In the genomic region with DNA sequence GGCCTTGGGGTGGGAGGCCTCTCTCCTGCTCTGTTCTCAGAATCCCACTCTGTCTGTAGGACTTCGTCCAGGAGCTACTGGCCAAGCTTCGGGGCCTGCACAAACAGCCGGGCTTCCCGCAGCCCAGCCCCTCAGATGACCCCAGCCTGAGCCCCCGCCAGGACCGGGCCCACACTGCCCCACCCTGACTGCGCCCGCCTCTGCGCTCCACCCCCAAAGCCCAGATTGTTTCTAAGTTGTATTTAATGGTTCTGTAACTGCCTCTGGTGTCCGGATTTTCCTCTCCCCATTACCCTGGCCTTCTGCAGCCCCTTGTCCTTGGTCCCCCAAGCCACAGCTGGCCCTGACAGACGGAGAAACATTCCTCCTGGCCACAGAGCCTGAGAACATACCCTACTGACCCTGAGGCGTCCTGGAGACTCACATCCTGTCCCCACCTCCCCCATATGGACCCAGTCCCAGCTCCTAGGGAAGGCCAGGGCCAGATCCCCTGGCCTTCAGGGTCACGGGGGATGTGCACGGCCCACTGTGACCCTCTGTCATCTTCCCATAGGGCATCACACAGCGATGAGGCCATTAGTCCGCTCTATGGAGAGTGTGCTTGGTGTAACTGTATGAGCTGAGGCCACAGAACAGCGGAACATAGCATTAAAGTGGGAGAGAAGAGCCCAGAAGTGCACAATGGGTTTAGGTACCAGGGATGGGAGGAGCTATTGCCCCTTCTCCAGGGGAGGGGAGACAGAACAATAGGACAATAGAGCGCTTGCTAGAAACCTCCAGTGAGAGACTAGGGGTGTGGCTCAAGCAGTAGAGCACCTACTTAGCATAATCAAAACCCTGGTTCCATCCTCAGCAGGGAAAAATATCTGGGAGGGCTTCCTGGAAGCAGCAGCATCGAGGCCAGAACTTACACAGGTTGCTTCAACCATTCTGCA, we compare ENCODE assay signal across 8 mouse cellular contexts. TPM values are rescaled to one million over a fixed set of nuclear protein-coding genes. Genes with fewer than 3 reads are reported as not detected.
DNase-seq lines count a peak whose midpoint lies in the region; ATAC-seq and TF ChIP-seq lines count a peak whose summit lies in the region.

No protein-coding gene starts in this region.

- ATAC-seq in midbrain, embryonic 11.5 days (ENCODE audit: low FRiP score), result no peak
- ATAC-seq in midbrain, postnatal 0 days (ENCODE audit: low FRiP score), result no peak
- ATAC-seq in forebrain, embryonic 15.5 days (replicated peaks), result no peak
- no peak for ATAC-seq in hindbrain, postnatal 0 days
- ATAC-seq in lung, postnatal 0 days, result peak; percentile 69

- no peak for TF ChIP-seq CTCF in midbrain, postnatal 0 days (IDR thresholded peaks at IDR 0.05)
- TF ChIP-seq CTCF in hindbrain, postnatal 0 days (IDR thresholded peaks at IDR 0.05; ENCODE audit: low read depth), result no peak
- no peak for TF ChIP-seq CTCF in lung, postnatal 0 days (IDR thresholded peaks at IDR 0.05)

- H3K4me3 ChIP-seq in midbrain, embryonic 11.5 days (ENCODE audit: low read depth, low read length), result no peak overlapping the region
- H3K4me3 ChIP-seq in midbrain, postnatal 0 days (ENCODE audit: low read depth, low read length), result no peak overlapping the region
- no peak overlapping the region for H3K4me3 ChIP-seq in forebrain, embryonic 15.5 days
- no peak overlapping the region for H3K4me3 ChIP-seq in hindbrain, postnatal 0 days (ENCODE audit: low read length)
- H3K4me3 ChIP-seq in lung, postnatal 0 days (ENCODE audit: low read depth, low read length), result no peak overlapping the region

- peak overlapping the region; percentile 81 for H3K27ac ChIP-seq in midbrain, embryonic 11.5 days (ENCODE audit: low read depth, low read length)
- H3K27ac ChIP-seq in midbrain, postnatal 0 days (ENCODE audit: low read depth, low read length), result no peak overlapping the region
- H3K27ac ChIP-seq in forebrain, embryonic 15.5 days (replicated peaks), result peak overlapping the region; percentile 91
- H3K27ac ChIP-seq in hindbrain, postnatal 0 days, result peak overlapping the region; percentile 27; the same call in 1 of the 2 replicates
- H3K27ac ChIP-seq in lung, postnatal 0 days (ENCODE audit: low read length), result peak overlapping the region; percentile 95

- 26% methylated on average over 19 of the region's 19 CpGs for WGBS in midbrain, embryonic 11.5 days
- 30% methylated on average over 18 of the region's 19 CpGs for WGBS in midbrain, postnatal 0 days
- WGBS in forebrain, embryonic 15.5 days, result 44% methylated on average over 19 of the region's 19 CpGs
- 32% methylated on average over 19 of the region's 19 CpGs for WGBS in hindbrain, postnatal 0 days
- 44% methylated on average over 19 of the region's 19 CpGs for WGBS in lung, postnatal 0 days

- peak; percentile 72; the same call in 1 of the 2 replicates for TF ChIP-seq EP300 in lung, postnatal 0 days (IDR thresholded peaks at IDR 0.05)

- peaks cover 31% of the 10 kb centered on the region for H3K4me1 ChIP-seq in midbrain, embryonic 11.5 days (ENCODE audit: control insufficient read depth, insufficient read depth, low read length)
- H3K4me1 ChIP-seq in midbrain, postnatal 0 days (ENCODE audit: insufficient read depth, low read length), result no peaks in the 10 kb centered on the region
- H3K4me1 ChIP-seq in forebrain, embryonic 15.5 days, result peaks cover 44% of the 10 kb centered on the region
- H3K4me1 ChIP-seq in hindbrain, postnatal 0 days (ENCODE audit: insufficient read depth, low read length), result 0 out of 2 replicates have a peak, but pooled peaks cover 6% of the 10 kb centered on the region
- peaks cover 9% of the 10 kb centered on the region; the same call in 1 of the 2 replicates for H3K4me1 ChIP-seq in lung, postnatal 0 days (ENCODE audit: insufficient read depth, low read depth, low read length)

- no peak overlapping the region for H3K4me2 ChIP-seq in midbrain, embryonic 11.5 days
- H3K4me2 ChIP-seq in midbrain, postnatal 0 days (ENCODE audit: low read depth, low read length, poor library complexity, severe bottlenecking), result no peak overlapping the region
- H3K4me2 ChIP-seq in forebrain, embryonic 15.5 days (replicated peaks), result no peak overlapping the region
- H3K4me2 ChIP-seq in hindbrain, postnatal 0 days (ENCODE audit: low read depth, low read length), result no peak overlapping the region
- H3K4me2 ChIP-seq in lung, postnatal 0 days (replicated peaks; ENCODE audit: low read depth, low read length), result no peak overlapping the region

- H3K9ac ChIP-seq in midbrain, embryonic 11.5 days (ENCODE audit: low read length), result peak overlapping the region; percentile 40
- no peak overlapping the region; the same call in 1 of the 2 replicates for H3K9ac ChIP-seq in midbrain, postnatal 0 days (replicated peaks; ENCODE audit: low read length, poor library complexity, severe bottlenecking)
- H3K9ac ChIP-seq in forebrain, embryonic 15.5 days (replicated peaks), result no peak overlapping the region; the same call in 1 of the 2 replicates
- no peak overlapping the region for H3K9ac ChIP-seq in hindbrain, postnatal 0 days (replicated peaks; ENCODE audit: low read length)
- H3K9ac ChIP-seq in lung, postnatal 0 days (replicated peaks; ENCODE audit: low read depth), result no peak overlapping the region

- H3K9me3 ChIP-seq in midbrain, embryonic 11.5 days (ENCODE audit: control insufficient read depth, low read length), result no peaks in the 10 kb centered on the region
- no peaks in the 10 kb centered on the region for H3K9me3 ChIP-seq in midbrain, postnatal 0 days (ENCODE audit: low read length)
- no peaks in the 10 kb centered on the region for H3K9me3 ChIP-seq in forebrain, embryonic 15.5 days
- no peaks in the 10 kb centered on the region for H3K9me3 ChIP-seq in hindbrain, postnatal 0 days (ENCODE audit: low read length)
- no peaks in the 10 kb centered on the region for H3K9me3 ChIP-seq in lung, postnatal 0 days (ENCODE audit: low read length)

- no peaks in the 10 kb centered on the region; the same call in 1 of the 2 replicates for H3K27me3 ChIP-seq in midbrain, embryonic 11.5 days (ENCODE audit: control insufficient read depth, insufficient read depth, low read length)
- H3K27me3 ChIP-seq in midbrain, postnatal 0 days (ENCODE audit: insufficient read depth, low read length), result no peaks in the 10 kb centered on the region
- H3K27me3 ChIP-seq in forebrain, embryonic 15.5 days, result no peaks in the 10 kb centered on the region
- no peaks in the 10 kb centered on the region for H3K27me3 ChIP-seq in hindbrain, postnatal 0 days (ENCODE audit: insufficient read depth, low read length)
- no peaks in the 10 kb centered on the region for H3K27me3 ChIP-seq in lung, postnatal 0 days (replicated peaks; ENCODE audit: insufficient read depth, low read length)

- H3K36me3 ChIP-seq in midbrain, embryonic 11.5 days (ENCODE audit: control insufficient read depth, insufficient read depth, low read length), result no peaks in the 10 kb centered on the region
- H3K36me3 ChIP-seq in midbrain, postnatal 0 days (ENCODE audit: insufficient read depth, low read length), result no peaks in the 10 kb centered on the region
- no peaks in the 10 kb centered on the region for H3K36me3 ChIP-seq in forebrain, embryonic 15.5 days
- no peaks in the 10 kb centered on the region for H3K36me3 ChIP-seq in hindbrain, postnatal 0 days (ENCODE audit: insufficient read depth, low read length)
- no peaks in the 10 kb centered on the region for H3K36me3 ChIP-seq in lung, postnatal 0 days (ENCODE audit: insufficient read depth, low read length)

- no peak for DNase-seq in midbrain, embryonic 11.5 days (ENCODE audit: low spot score, missing footprints)
- DNase-seq in midbrain, postnatal 0 days (ENCODE audit: low spot score), result no peak
- no peak for DNase-seq in hindbrain, postnatal 0 days (ENCODE audit: low spot score)
- peak; percentile 89 for DNase-seq in lung, postnatal 0 days (ENCODE audit: low spot score)
- no peak for DNase-seq in right cerebral cortex, postnatal 10 days (ENCODE audit: low spot score in 2 of 2)
- DNase-seq in thymus, postnatal 10 days (ENCODE audit: low spot score in 2 of 2), result no peak
- no peak for DNase-seq in cerebellum, adult 11 months

RNA-seq across cellular contexts. Expression of a gene that starts 4.3 kb away (rescaled TPM):
- polyA plus RNA-seq in midbrain, embryonic 11.5 days (2014; fragmentation: Nextera tagmentation; extraction: Ambion mirVana), result 21.6 and 21.8 TPM in 2 replicates
- 1.3 TPM in 2 replicates for total RNA-seq in midbrain, postnatal 0 days (2014; rRNA removed)
- polyA plus RNA-seq in midbrain, postnatal 0 days (2015; fragmentation: Nextera tagmentation; extraction: Ambion mirVana), result 1.4 and 1.7 TPM in 2 replicates
- 6.5 and 8.7 TPM in 2 replicates for polyA plus RNA-seq in forebrain, embryonic 15.5 days (2015; fragmentation: Nextera tagmentation; extraction: Ambion mirVana)
- 3.4 and 8.4 TPM in 2 replicates for total RNA-seq in hindbrain, postnatal 0 days (2014; rRNA removed)
- 3.2 and 3.4 TPM in 2 replicates for polyA plus RNA-seq in hindbrain, postnatal 0 days (2015; fragmentation: Nextera tagmentation; extraction: Ambion mirVana)
- 222 and 246 TPM in 2 replicates for polyA plus RNA-seq in lung, postnatal 0 days (2015; fragmentation: Nextera tagmentation; extraction: Ambion mirVana)

RNA-seq across cellular contexts. Expression of a gene that starts 10.4 kb away (rescaled TPM):
- 59.9 and 62.9 TPM in 2 replicates for polyA plus RNA-seq in midbrain, embryonic 11.5 days (2014; fragmentation: Nextera tagmentation; extraction: Ambion mirVana)
- 192 and 197 TPM in 2 replicates for total RNA-seq in midbrain, postnatal 0 days (2014; rRNA removed)
- 160 and 162 TPM in 2 replicates for polyA plus RNA-seq in midbrain, postnatal 0 days (2015; fragmentation: Nextera tagmentation; extraction: Ambion mirVana)
- 240 and 243 TPM in 2 replicates for polyA plus RNA-seq in forebrain, embryonic 15.5 days (2015; fragmentation: Nextera tagmentation; extraction: Ambion mirVana)
- total RNA-seq in hindbrain, postnatal 0 days (2014; rRNA removed), result 131 and 158 TPM in 2 replicates
- 105 and 111 TPM in 2 replicates for polyA plus RNA-seq in hindbrain, postnatal 0 days (2015; fragmentation: Nextera tagmentation; extraction: Ambion mirVana)
- polyA plus RNA-seq in lung, postnatal 0 days (2015; fragmentation: Nextera tagmentation; extraction: Ambion mirVana), result 2.0 and 2.5 TPM in 2 replicates

RNA-seq across cellular contexts. Expression of a gene that starts 11.7 kb away (rescaled TPM):
- polyA plus RNA-seq in midbrain, embryonic 11.5 days (2014; fragmentation: Nextera tagmentation; extraction: Ambion mirVana), result 16.5 and 18.3 TPM in 2 replicates
- 46.6 and 47.7 TPM in 2 replicates for total RNA-seq in midbrain, postnatal 0 days (2014; rRNA removed)
- polyA plus RNA-seq in midbrain, postnatal 0 days (2015; fragmentation: Nextera tagmentation; extraction: Ambion mirVana), result 148 and 153 TPM in 2 replicates
- polyA plus RNA-seq in forebrain, embryonic 15.5 days (2015; fragmentation: Nextera tagmentation; extraction: Ambion mirVana), result 43.8 and 48.8 TPM in 2 replicates
- 33.4 and 38.6 TPM in 2 replicates for total RNA-seq in hindbrain, postnatal 0 days (2014; rRNA removed)
- polyA plus RNA-seq in hindbrain, postnatal 0 days (2015; fragmentation: Nextera tagmentation; extraction: Ambion mirVana), result 123 and 133 TPM in 2 replicates
- 429 and 453 TPM in 2 replicates for polyA plus RNA-seq in lung, postnatal 0 days (2015; fragmentation: Nextera tagmentation; extraction: Ambion mirVana)

RNA-seq across cellular contexts. Expression of a gene that starts 45.1 kb away (rescaled TPM):
- polyA plus RNA-seq in midbrain, embryonic 11.5 days (2014; fragmentation: Nextera tagmentation; extraction: Ambion mirVana), result 2.4 and 2.7 TPM in 2 replicates
- 0.52 TPM in 1 of 2 replicates, not detected in the other for total RNA-seq in midbrain, postnatal 0 days (2014; rRNA removed)
- 1.2 and 2.0 TPM in 2 replicates for polyA plus RNA-seq in midbrain, postnatal 0 days (2015; fragmentation: Nextera tagmentation; extraction: Ambion mirVana)
- polyA plus RNA-seq in forebrain, embryonic 15.5 days (2015; fragmentation: Nextera tagmentation; extraction: Ambion mirVana), result 0.95 TPM in 1 of 2 replicates, not detected in the other
- not detected in 2 replicates for total RNA-seq in hindbrain, postnatal 0 days (2014; rRNA removed)
- 0.91 and 1.4 TPM in 2 replicates for polyA plus RNA-seq in hindbrain, postnatal 0 days (2015; fragmentation: Nextera tagmentation; extraction: Ambion mirVana)
- polyA plus RNA-seq in lung, postnatal 0 days (2015; fragmentation: Nextera tagmentation; extraction: Ambion mirVana), result 123 and 134 TPM in 2 replicates

RNA-seq across cellular contexts. Expression of a gene that starts 55.3 kb away (rescaled TPM):
- 77.1 and 81.5 TPM in 2 replicates for polyA plus RNA-seq in midbrain, embryonic 11.5 days (2014; fragmentation: Nextera tagmentation; extraction: Ambion mirVana)
- 121 and 127 TPM in 2 replicates for total RNA-seq in midbrain, postnatal 0 days (2014; rRNA removed)
- 122 and 140 TPM in 2 replicates for polyA plus RNA-seq in midbrain, postnatal 0 days (2015; fragmentation: Nextera tagmentation; extraction: Ambion mirVana)
- polyA plus RNA-seq in forebrain, embryonic 15.5 days (2015; fragmentation: Nextera tagmentation; extraction: Ambion mirVana), result 76.2 and 78.7 TPM in 2 replicates
- 125 and 131 TPM in 2 replicates for total RNA-seq in hindbrain, postnatal 0 days (2014; rRNA removed)
- 122 and 130 TPM in 2 replicates for polyA plus RNA-seq in hindbrain, postnatal 0 days (2015; fragmentation: Nextera tagmentation; extraction: Ambion mirVana)
- 93.9 and 96.2 TPM in 2 replicates for polyA plus RNA-seq in lung, postnatal 0 days (2015; fragmentation: Nextera tagmentation; extraction: Ambion mirVana)

Comparison
In these comparisons a context has a peak if more than half of its experiments do, and no peak if none do; other contexts are left out.
1. RNA of a gene that starts 10.4 kb away (polyA plus RNA-seq): 240 to 243 TPM in forebrain, embryonic 15.5 days, 160 to 162 TPM in midbrain, postnatal 0 days, 105 to 111 TPM in hindbrain, postnatal 0 days and 59.9 to 62.9 TPM in midbrain, embryonic 11.5 days; 2.0 to 2.5 TPM in lung, postnatal 0 days; every median in the first group is over 10 times any median in the second.